Mouse (Mus musculus) C2C12 (cell line): ENCODE measurements around the gene Anks1.

Experiments used
- CTCF ChIP-seq: IDR thresholded peaks from one replicate; pipeline ENCODE4 v1.5.1; 2011; ENCODE audit not compliant: control insufficient read depth, insufficient read depth, insufficient read length
- MAX ChIP-seq: IDR thresholded peaks from one replicate; pipeline ENCODE4 v1.6.1; 2011; ENCODE audit warnings: mild to moderate bottlenecking, control low read depth
- MYOG ChIP-seq: IDR thresholded peaks from one replicate; pipeline ENCODE4 v1.6.1; 2011; ENCODE audit not compliant: control insufficient read depth, insufficient read length; ENCODE audit errors: extremely low read depth

DNA sequence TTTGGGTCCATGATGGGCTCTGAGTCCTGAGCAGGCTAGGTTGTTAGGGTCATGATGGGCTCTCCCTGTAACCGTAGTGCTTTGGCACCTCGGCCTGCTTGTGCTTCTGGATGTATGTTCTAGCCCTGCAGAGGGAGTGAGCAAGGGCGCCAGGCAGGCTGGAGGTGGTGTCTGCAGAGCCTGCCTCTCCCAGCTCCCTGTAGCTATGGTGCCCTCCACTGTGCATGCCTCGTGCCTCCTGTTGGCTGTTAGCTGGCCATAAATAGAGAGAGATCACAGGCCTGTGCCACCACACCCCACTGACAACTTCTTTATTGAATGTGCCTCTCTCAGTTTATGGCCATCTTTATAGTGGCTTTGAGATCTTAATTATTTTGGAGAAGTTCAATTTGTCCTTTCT, 87.2 kb downstream of the Anks1 start:
- TF ChIP-seq MAX, result no peak
- no peak for TF ChIP-seq CTCF
- TF ChIP-seq MYOG, result no peak
